Mouse (Mus musculus): ENCODE measurements at regions not wholly inside any gene's neighbourhood (a gene's known extent, or its start where the extent isn't known, plus 50 kb on each side); places are given as distances from the start of the nearest gene placed in this dataset.

GRCm38 (mm10) chr7:136501855-136502847, 392.3 kb upstream of the Mgmt start:
- Histone ChIP-seq H3K4me3 (ENCODE audit: insufficient read depth, low read depth, low read length) (no peak overlapping the region), H3K27ac (replicated peaks; ENCODE audit: low read depth, low read length) (no peak overlapping the region), H3K4me1 (ENCODE audit: control insufficient read depth, insufficient read depth, insufficient read length, low read length) (peaks cover 9% of the 10 kb centered on the region; the same call in 1 of the 2 replicates)

GRCm38 (mm10) chr7:136511389-136511788, 383.0 kb upstream of the Mgmt start:
- Histone ChIP-seq H3K27ac (replicated peaks; ENCODE audit: low read depth, low read length) (no peak overlapping the region), H3K4me3 (ENCODE audit: insufficient read depth, low read depth, low read length) (no peak overlapping the region), H3K4me1 (ENCODE audit: control insufficient read depth, insufficient read depth, insufficient read length, low read length) (no peaks in the 10 kb centered on the region)

- Histone ChIP-seq H3K27ac (replicated peaks; ENCODE audit: low read depth, low read length) (no peak overlapping the region), H3K4me3 (ENCODE audit: insufficient read depth, low read depth, low read length) (no peak overlapping the region), H3K4me1 (ENCODE audit: control insufficient read depth, insufficient read depth, insufficient read length, low read length) (no peaks in the 10 kb centered on the region)
Observed at GRCm38 (mm10) chr7:136515376-136515775, 379.0 kb upstream of the Mgmt start.

- Histone ChIP-seq H3K4me1 (ENCODE audit: control insufficient read depth, insufficient read depth, insufficient read length, low read length) (no peaks in the 10 kb centered on the region), H3K4me3 (ENCODE audit: insufficient read depth, low read depth, low read length) (no peak overlapping the region), H3K27ac (replicated peaks; ENCODE audit: low read depth, low read length) (no peak overlapping the region)
Observed at GRCm38 (mm10) chr7:136525821-136526220, 368.6 kb upstream of the Mgmt start.

- H3K27ac ChIP-seq (replicated peaks; ENCODE audit: low read depth, low read length): no peak overlapping the region
- H3K4me1 ChIP-seq (ENCODE audit: control insufficient read depth, insufficient read depth, insufficient read length, low read length): no peaks in the 10 kb centered on the region
- no peak overlapping the region for H3K4me3 ChIP-seq (ENCODE audit: insufficient read depth, low read depth, low read length)
Observed at GRCm38 (mm10) chr7:136530006-136530785, 364.2 kb upstream of the Mgmt start.

- H3K27ac ChIP-seq (replicated peaks; ENCODE audit: low read depth, low read length): no peak overlapping the region
- H3K4me1 ChIP-seq (ENCODE audit: control insufficient read depth, insufficient read depth, insufficient read length, low read length): no peaks in the 10 kb centered on the region
- no peak overlapping the region for H3K4me3 ChIP-seq (ENCODE audit: insufficient read depth, low read depth, low read length)
Observed at GRCm38 (mm10) chr7:136531301-136531700, 363.1 kb upstream of the Mgmt start.

- Histone ChIP-seq H3K27ac (replicated peaks; ENCODE audit: low read depth, low read length) (no peak overlapping the region), H3K4me1 (ENCODE audit: control insufficient read depth, insufficient read depth, insufficient read length, low read length) (no peaks in the 10 kb centered on the region)
Observed at GRCm38 (mm10) chr7:136541876-136542655, 352.3 kb upstream of the Mgmt start.

GRCm38 (mm10) chr7:136542896-136543295, 351.5 kb upstream of the Mgmt start:
- Histone ChIP-seq H3K4me3 (ENCODE audit: insufficient read depth, low read depth, low read length) (no peak overlapping the region), H3K4me1 (ENCODE audit: control insufficient read depth, insufficient read depth, insufficient read length, low read length) (no peaks in the 10 kb centered on the region), H3K27ac (replicated peaks; ENCODE audit: low read depth, low read length) (no peak overlapping the region)

More at GRCm38 (mm10) chr7:136541876-136542655, 352.3 kb upstream of the Mgmt start:
- H3K4me3 ChIP-seq (ENCODE audit: insufficient read depth, low read depth, low read length): no peak overlapping the region

- no peak overlapping the region for H3K4me3 ChIP-seq (ENCODE audit: insufficient read depth, low read depth, low read length)
- no peaks in the 10 kb centered on the region for H3K4me1 ChIP-seq (ENCODE audit: control insufficient read depth, insufficient read depth, insufficient read length, low read length)
- H3K27ac ChIP-seq (replicated peaks; ENCODE audit: low read depth, low read length): no peak overlapping the region
Observed at GRCm38 (mm10) chr7:136547837-136548236, 346.6 kb upstream of the Mgmt start.

GRCm38 (mm10) chr7:136556436-136556835, 338.0 kb upstream of the Mgmt start:
- Histone ChIP-seq H3K4me3 (ENCODE audit: insufficient read depth, low read depth, low read length) (no peak overlapping the region), H3K4me1 (ENCODE audit: control insufficient read depth, insufficient read depth, insufficient read length, low read length) (no peaks in the 10 kb centered on the region), H3K27ac (replicated peaks; ENCODE audit: low read depth, low read length) (no peak overlapping the region; the same call in 1 of the 2 replicates)

- no peak overlapping the region for H3K27ac ChIP-seq (replicated peaks; ENCODE audit: low read depth, low read length)
- H3K4me1 ChIP-seq (ENCODE audit: control insufficient read depth, insufficient read depth, insufficient read length, low read length): no peaks in the 10 kb centered on the region
- H3K4me3 ChIP-seq (ENCODE audit: insufficient read depth, low read depth, low read length): no peak overlapping the region
Observed at GRCm38 (mm10) chr7:136559536-136559935, 334.9 kb upstream of the Mgmt start.

GRCm38 (mm10) chr7:136570911-136571310, 323.5 kb upstream of the Mgmt start:
- Histone ChIP-seq H3K27ac (replicated peaks; ENCODE audit: low read depth, low read length) (no peak overlapping the region), H3K4me3 (ENCODE audit: insufficient read depth, low read depth, low read length) (no peak overlapping the region), H3K4me1 (ENCODE audit: control insufficient read depth, insufficient read depth, insufficient read length, low read length) (no peaks in the 10 kb centered on the region)

- Histone ChIP-seq H3K27ac (replicated peaks; ENCODE audit: low read depth, low read length) (no peak overlapping the region), H3K4me1 (ENCODE audit: control insufficient read depth, insufficient read depth, insufficient read length, low read length) (no peaks in the 10 kb centered on the region), H3K4me3 (ENCODE audit: insufficient read depth, low read depth, low read length) (no peak overlapping the region)
Observed at GRCm38 (mm10) chr7:136581896-136582295, 312.5 kb upstream of the Mgmt start.

GRCm38 (mm10) chr7:136584361-136584760, 310.1 kb upstream of the Mgmt start:
- H3K4me3 ChIP-seq (ENCODE audit: insufficient read depth, low read depth, low read length): no peak overlapping the region
- no peak overlapping the region for H3K27ac ChIP-seq (replicated peaks; ENCODE audit: low read depth, low read length)
- H3K4me1 ChIP-seq (ENCODE audit: control insufficient read depth, insufficient read depth, insufficient read length, low read length): no peaks in the 10 kb centered on the region

- Histone ChIP-seq H3K4me3 (ENCODE audit: insufficient read depth, low read depth, low read length) (no peak overlapping the region), H3K27ac (replicated peaks; ENCODE audit: low read depth, low read length) (no peak overlapping the region), H3K4me1 (ENCODE audit: control insufficient read depth, insufficient read depth, insufficient read length, low read length) (no peaks in the 10 kb centered on the region)
Observed at GRCm38 (mm10) chr7:136588491-136588890, 305.9 kb upstream of the Mgmt start.
